Mouse (Mus musculus) hindbrain, embryonic 16.5 days (tissue): ENCODE measurements around the gene Rims1. TPM values are rescaled to one million over a fixed set of nuclear protein-coding genes. Genes with fewer than 3 reads are reported as not detected.

ENCODE experiments used
- ATAC-seq: fragments of 200-750 bp; cut with Nextera tagmentation; 2 replicates; pipeline ENCODE4 v1.8.0; 2017; ENCODE audit warnings: moderate TSS enrichment, moderate library complexity
- H3K27ac ChIP-seq: fragments of 300-500 bp; sonication (generic); 2 replicates; pipeline ENCODE4 v1.5.1; 2014; ENCODE audit warnings: low read depth, mild to moderate bottlenecking, control low read depth, low read length, moderate library complexity
- H3K27me3 ChIP-seq: fragments of 300-500 bp; sonication (generic); replicated peaks from 2 replicates; pipeline ENCODE4 v1.6.1; 2014; ENCODE audit warnings: low read length; ENCODE audit not compliant: control insufficient read depth, insufficient read depth
- H3K36me3 ChIP-seq: fragments of 300-500 bp; sonication (generic); 2 replicates; pipeline ENCODE4 v1.6.1; 2014; ENCODE audit warnings: mild to moderate bottlenecking, low read length, moderate library complexity, mixed read lengths; ENCODE audit not compliant: control insufficient read depth, insufficient read depth
- H3K4me1 ChIP-seq: fragments of 300-500 bp; sonication (generic); 2 replicates; pipeline ENCODE4 v1.6.1; 2014; ENCODE audit warnings: low read depth, low read length; ENCODE audit not compliant: control insufficient read depth, insufficient read depth
- H3K4me2 ChIP-seq: fragments of 300-500 bp; sonication (generic); 2 replicates; pipeline ENCODE4 v1.6.1; 2014; ENCODE audit warnings: mild to moderate bottlenecking, low read length, control low read depth, moderate library complexity
- H3K4me3 ChIP-seq: fragments of 300-500 bp; sonication (generic); 2 replicates; pipeline ENCODE4 v1.5.1; 2014; ENCODE audit warnings: mild to moderate bottlenecking, low read length, control low read depth, moderate library complexity
- H3K9ac ChIP-seq: fragments of 300-500 bp; sonication (generic); 2 replicates; pipeline ENCODE4 v1.6.1; 2014; ENCODE audit warnings: low read depth, mild to moderate bottlenecking, control low read depth, low read length, moderate library complexity
- H3K9me3 ChIP-seq: fragments of 300-500 bp; sonication (generic); 2 replicates; pipeline ENCODE4 v1.6.1; 2014; ENCODE audit warnings: mild to moderate bottlenecking, low read length, moderate library complexity; ENCODE audit not compliant: control insufficient read depth
- WGBS: fragments of 180-500 bp; shearing (Covaris S2); extraction: QIAGEN DNeasy Blood & Tissue Kit; methylation state at CpG from one replicate; pipeline ENCODE4 v1.1.7; 2014; 5-methylcytosine and 5-hydroxymethylcytosine counted together
- polyA plus RNA-seq: library from polyadenylated mRNA; unstranded; fragments of >200 nt; fragmentation: Nextera tagmentation; extraction: Ambion mirVana; gene quantifications from 2 replicates; pipeline ENCODE4 v1.2.1, GENCODE M21; 2015

The Rims1 gene
- polyA plus RNA-seq, 1 experiment from 2014 or later: 13.8 TPM

- Histone ChIP-seq H3K27ac (no peak overlapping the region), H3K36me3 (no peaks in the 10 kb centered on the region), H3K4me3 (no peak overlapping the region), H3K9me3 (no peaks in the 10 kb centered on the region), H3K9ac (no peak overlapping the region), H3K27me3 (no peaks in the 10 kb centered on the region), H3K4me2 (no peak overlapping the region), H3K4me1 (no peaks in the 10 kb centered on the region)
- ATAC-seq: no peak
- WGBS: 88% methylated on average over 3 of the region's 3 CpGs
Measured at GRCm38 (mm10) chr1:22585560-22585959, 220.2 kb downstream of the Rims1 start.

- no peaks in the 10 kb centered on the region for H3K9me3 ChIP-seq
- H3K27ac ChIP-seq: no peak overlapping the region
- ATAC-seq: no peak
- H3K27me3 ChIP-seq: no peaks in the 10 kb centered on the region
- no peaks in the 10 kb centered on the region for H3K4me1 ChIP-seq
- no peak overlapping the region for H3K9ac ChIP-seq
- no peak overlapping the region for H3K4me3 ChIP-seq
- no peak overlapping the region for H3K4me2 ChIP-seq
- 85% methylated on average over 3 of the region's 3 CpGs for WGBS
- H3K36me3 ChIP-seq: no peaks in the 10 kb centered on the region
Measured at GRCm38 (mm10) chr1:22579470-22579869, 226.3 kb downstream of the Rims1 start.

GRCm38 (mm10) chr1:22572720-22573119 is 233.1 kb downstream of the Rims1 start:
- no peaks in the 10 kb centered on the region for H3K9me3 ChIP-seq
- H3K27me3 ChIP-seq: no peaks in the 10 kb centered on the region
- ATAC-seq: peak; percentile 58; the same call in 1 of the 2 replicates
- no peak overlapping the region for H3K27ac ChIP-seq
- no peak overlapping the region for H3K4me2 ChIP-seq
- 96% methylated on average over 1 of the region's 1 CpGs for WGBS
- H3K9ac ChIP-seq: no peak overlapping the region
- H3K4me1 ChIP-seq: no peaks in the 10 kb centered on the region
- H3K4me3 ChIP-seq: no peak overlapping the region
- H3K36me3 ChIP-seq: no peaks in the 10 kb centered on the region

- ATAC-seq: peak; percentile 52; the same call in 1 of the 2 replicates
- Histone ChIP-seq H3K4me3 (no peak overlapping the region), H3K9me3 (no peaks in the 10 kb centered on the region), H3K4me1 (no peaks in the 10 kb centered on the region), H3K27ac (no peak overlapping the region), H3K27me3 (no peaks in the 10 kb centered on the region), H3K36me3 (no peaks in the 10 kb centered on the region), H3K9ac (no peak overlapping the region), H3K4me2 (no peak overlapping the region)
- 79% methylated on average over 1 of the region's 1 CpGs for WGBS
Measured at GRCm38 (mm10) chr1:22546273-22546672, 259.5 kb downstream of the Rims1 start.

GRCm38 (mm10) chr1:22538129-22538528 is 267.7 kb downstream of the Rims1 start:
- Histone ChIP-seq H3K36me3 (no peaks in the 10 kb centered on the region), H3K27me3 (no peaks in the 10 kb centered on the region), H3K4me1 (0 out of 2 replicates have a peak, but pooled peaks cover 3% of the 10 kb centered on the region), H3K4me3 (no peak overlapping the region), H3K27ac (no peak overlapping the region), H3K4me2 (no peak overlapping the region), H3K9me3 (no peaks in the 10 kb centered on the region), H3K9ac (no peak overlapping the region)
- 83% methylated on average over 7 of the region's 7 CpGs for WGBS
- no peak for ATAC-seq

- H3K4me1 ChIP-seq: 0 out of 2 replicates have a peak, but pooled peaks cover 3% of the 10 kb centered on the region
- H3K9me3 ChIP-seq: no peaks in the 10 kb centered on the region
- WGBS: 90% methylated on average over 2 of the region's 2 CpGs
- H3K9ac ChIP-seq: no peak overlapping the region
- no peak overlapping the region for H3K27ac ChIP-seq
- no peak overlapping the region for H3K4me3 ChIP-seq
- no peak for ATAC-seq
- no peak overlapping the region for H3K4me2 ChIP-seq
- no peaks in the 10 kb centered on the region for H3K27me3 ChIP-seq
- H3K36me3 ChIP-seq: no peaks in the 10 kb centered on the region
Measured at GRCm38 (mm10) chr1:22536776-22537175, 269.0 kb downstream of the Rims1 start.

- no peaks in the 10 kb centered on the region for H3K9me3 ChIP-seq
- WGBS: 61% methylated on average over 4 of the region's 4 CpGs
- no peak overlapping the region for H3K9ac ChIP-seq
- no peak overlapping the region for H3K4me2 ChIP-seq
- no peaks in the 10 kb centered on the region for H3K36me3 ChIP-seq
- H3K27me3 ChIP-seq: no peaks in the 10 kb centered on the region
- no peak overlapping the region for H3K4me3 ChIP-seq
- no peak overlapping the region for H3K27ac ChIP-seq
- no peak for ATAC-seq
- H3K4me1 ChIP-seq: 0 out of 2 replicates have a peak, but pooled peaks cover 3% of the 10 kb centered on the region
Measured at GRCm38 (mm10) chr1:22535049-22535448, 270.7 kb downstream of the Rims1 start.

- Histone ChIP-seq H3K36me3 (no peaks in the 10 kb centered on the region), H3K27ac (peak overlapping the region; percentile 81), H3K4me1 (0 out of 2 replicates have a peak, but pooled peaks cover 3% of the 10 kb centered on the region), H3K9ac (peak overlapping the region; percentile 76), H3K9me3 (no peaks in the 10 kb centered on the region), H3K4me2 (peak overlapping the region; percentile 73), H3K27me3 (no peaks in the 10 kb centered on the region), H3K4me3 (peak overlapping the region; percentile 68)
- WGBS: under 1% methylated on average over 89 of the region's 112 CpGs
- peak; percentile 90 for ATAC-seq
Measured at GRCm38 (mm10) chr1:22533146-22534096, 272.4 kb downstream of the Rims1 start.

- no peak overlapping the region for H3K9ac ChIP-seq
- H3K36me3 ChIP-seq: no peaks in the 10 kb centered on the region
- no peaks in the 10 kb centered on the region for H3K27me3 ChIP-seq
- no peaks in the 10 kb centered on the region for H3K9me3 ChIP-seq
- 97% methylated on average over 4 of the region's 4 CpGs for WGBS
- H3K4me2 ChIP-seq: no peak overlapping the region
- no peak for ATAC-seq
- no peak overlapping the region for H3K4me3 ChIP-seq
- H3K27ac ChIP-seq: no peak overlapping the region
- H3K4me1 ChIP-seq: no peaks in the 10 kb centered on the region
Measured at GRCm38 (mm10) chr1:22515103-22515502, 290.7 kb downstream of the Rims1 start.
